In genomic region chr17:24738238-24738637, GRCm38 (mm10) we compare ENCODE assay signal across 24 mouse cellular contexts. TPM values are rescaled to one million over a fixed set of nuclear protein-coding genes. Genes with fewer than 3 reads are reported as not detected.
A peak's percentile ranks its signal among the peaks of the same experiment; 100 is the strongest.
DNase-seq lines count a peak whose midpoint lies in the region; ATAC-seq and TF ChIP-seq lines count a peak whose summit lies in the region.
"Had no signal": no experiment of that assay in that cellular context is flagged by ENCODE, and none has a peak within 500 bp of the region (broad histone marks: within the 10 kb centered on the region; RNA-seq: fewer than 3 reads in every experiment).

No protein-coding gene starts in this region.

- no peak for ATAC-seq in megakaryocyte, adult 5-6 weeks (ENCODE audit: poor library complexity, severe bottlenecking)
- no peak; the same call in 1 of the 2 replicates for ATAC-seq in stomach, postnatal 0 days (ENCODE audit: low FRiP score, low TSS enrichment)
- ATAC-seq in granulocyte monocyte progenitor cell, adult 5-6 weeks (replicated peaks; ENCODE audit: poor library complexity, severe bottlenecking): no peak
- ATAC-seq: forebrain, postnatal 0 days; lung, postnatal 0 days had no signal

- H3K9ac ChIP-seq in stomach, postnatal 0 days (ENCODE audit: low read length): no peak overlapping the region
- H3K9ac ChIP-seq: embryonic facial prominence, embryonic 12.5 days; forebrain, postnatal 0 days; hindbrain, embryonic 12.5 days had no signal

- TF ChIP-seq EP300 in stomach, postnatal 0 days (optimal IDR thresholded peaks at IDR 0.05): no peak

- H3K27me3 ChIP-seq in megakaryocyte, embryonic 14.5 days (replicated peaks): no peaks in the 10 kb centered on the region
- H3K27me3 ChIP-seq in stomach, postnatal 0 days (ENCODE audit: control insufficient read depth, insufficient read depth, low read length): no peaks in the 10 kb centered on the region
- H3K27me3 ChIP-seq: CH12.LX; embryonic facial prominence, embryonic 12.5 days; hindbrain, embryonic 12.5 days; neural tube, embryonic 13.5 days had no signal

- TF ChIP-seq CTCF in stomach, postnatal 0 days (IDR thresholded peaks at IDR 0.05; ENCODE audit: low read depth): no peak

- peaks cover 41% of the 10 kb centered on the region for H3K36me3 ChIP-seq in megakaryocyte, embryonic 14.5 days (replicated peaks; ENCODE audit: low read length)
- peaks cover 11% of the 10 kb centered on the region; the same call in 1 of the 2 replicates for H3K36me3 ChIP-seq in stomach, postnatal 0 days (ENCODE audit: control insufficient read depth, insufficient read depth, low read length)

- peaks cover 38% of the 10 kb centered on the region for H3K4me1 ChIP-seq in megakaryocyte, embryonic 14.5 days
- peaks cover 7% of the 10 kb centered on the region; the same call in 1 of the 2 replicates for H3K4me1 ChIP-seq in stomach, postnatal 0 days (replicated peaks; ENCODE audit: control insufficient read depth, insufficient read depth)

- no peaks in the 10 kb centered on the region for H3K9me3 ChIP-seq in megakaryocyte, embryonic 14.5 days
- no peaks in the 10 kb centered on the region for H3K9me3 ChIP-seq in stomach, postnatal 0 days (ENCODE audit: control insufficient read depth, low read length)
- H3K9me3 ChIP-seq: embryonic facial prominence, embryonic 12.5 days; hindbrain, embryonic 12.5 days; neural tube, embryonic 13.5 days had no signal

- DNase-seq in heart, adult 11 months: peak; percentile 90
- DNase-seq in heart, postnatal 36 days: no peak
- DNase-seq in kidney, postnatal 4 days: peak; percentile 47 to 62
- peak; percentile 75 for DNase-seq in stomach, postnatal 0 days (ENCODE audit: low spot score)
- DNase-seq in urinary bladder, postnatal 4 days (ENCODE audit: low spot score in 2 of 2): no peak
- DNase-seq: adrenal gland, postnatal 10 days; cerebellum, adult 8-10 months; forebrain, postnatal 0 days; right cerebral cortex, postnatal 14 days; thymus, postnatal 36 days had no signal

- H3K4me2 ChIP-seq in stomach, postnatal 0 days (replicated peaks; ENCODE audit: low read depth): 0 out of 2 replicates have a peak overlapping the region, but pooled peaks have one; percentile 17
- H3K4me2 ChIP-seq: embryonic facial prominence, embryonic 12.5 days; hindbrain, embryonic 12.5 days had no signal

- no peak overlapping the region for H3K27ac ChIP-seq in stomach, postnatal 0 days (replicated peaks)
- H3K27ac ChIP-seq: embryonic facial prominence, embryonic 12.5 days; hindbrain, embryonic 12.5 days; left cerebral cortex, adult 2 months; neural tube, embryonic 13.5 days had no signal

- intact Hi-C loops in heart, postnatal 36 days (cut with DNase I): no loop called here

- peak overlapping the region; percentile 66 for H3K4me3 ChIP-seq in megakaryocyte, embryonic 14.5 days (replicated peaks)
- no peak overlapping the region for H3K4me3 ChIP-seq in stomach, postnatal 0 days (ENCODE audit: low read depth, low read length)
- H3K4me3 ChIP-seq: embryonic facial prominence, embryonic 12.5 days; hindbrain, embryonic 12.5 days; left cerebral cortex, adult 2 months; neural tube, embryonic 13.5 days had no signal

- 66% methylated on average over 4 of the region's 4 CpGs for WGBS in stomach, postnatal 0 days

RNA-seq across cellular contexts. Expression of gene Msrb1, which starts 1.8 kb away (rescaled TPM):
- 100 to 1,000 TPM; 160 to 183 TPM for total RNA-seq in heart, postnatal 36 days (2021)
- 19.0 and 40.5 TPM in 2 replicates for polyA plus RNA-seq in megakaryocyte, embryonic 14.5 days (2012; ENCODE audit: insufficient read depth, low replicate concordance)
- 1,003 and 1,039 TPM in 2 replicates for total RNA-seq in megakaryocyte, adult 5-6 weeks (2015)
- 540 and 544 TPM in 2 replicates for total RNA-seq in megakaryocyte, adult 5-6 weeks (2017)
- 51.7 and 54.2 TPM in 2 replicates for polyA plus RNA-seq in stomach, postnatal 0 days (2015; fragmentation: Nextera tagmentation; extraction: Ambion mirVana)
- 255 and 331 TPM in 2 replicates for total RNA-seq in granulocyte monocyte progenitor cell, adult 5-6 weeks (2014; fragmentation: Nextera tagmentation)
- total RNA-seq in granulocyte monocyte progenitor cell, adult 5-6 weeks (2017): 160 and 195 TPM in 2 replicates

RNA-seq across cellular contexts. Expression of gene Rpl3l, which starts 10.6 kb away (rescaled TPM):
- total RNA-seq in heart, postnatal 36 days (2021): 100 to 1,000 TPM; 400 to 416 TPM
- polyA plus RNA-seq in megakaryocyte, embryonic 14.5 days (2012; ENCODE audit: insufficient read depth, low replicate concordance): 0.35 TPM in 1 of 2 replicates, not detected in the other
- total RNA-seq in megakaryocyte, adult 5-6 weeks (2015): 0.45 and 0.52 TPM in 2 replicates
- 0.15 and 1.5 TPM in 2 replicates for total RNA-seq in megakaryocyte, adult 5-6 weeks (2017)
- 0.23 and 0.28 TPM in 2 replicates for polyA plus RNA-seq in stomach, postnatal 0 days (2015; fragmentation: Nextera tagmentation; extraction: Ambion mirVana)
- 0.73 TPM in 1 of 2 replicates, not detected in the other for total RNA-seq in granulocyte monocyte progenitor cell, adult 5-6 weeks (2014; fragmentation: Nextera tagmentation)
- 0.52 TPM in 1 of 2 replicates, not detected in the other for total RNA-seq in granulocyte monocyte progenitor cell, adult 5-6 weeks (2017)
- total RNA-seq: CH12.LX; forebrain, postnatal 0 days had no signal
- polyA plus RNA-seq: embryonic facial prominence, embryonic 12.5 days; forebrain, postnatal 0 days; hindbrain, embryonic 12.5 days; intestine, embryonic 14.5 days; limb, embryonic 11.5 days; neural tube, embryonic 13.5 days had no signal

RNA-seq across cellular contexts. Expression of gene Ndufb10, which starts 14.0 kb away (rescaled TPM):
- total RNA-seq in heart, postnatal 36 days (2021): 1,000 to 10,000 TPM in 1 of 2 experiments, 100 to 1,000 TPM in 1; 979 to 1,034 TPM
- 519 and 729 TPM in 2 replicates for polyA plus RNA-seq in megakaryocyte, embryonic 14.5 days (2012; ENCODE audit: insufficient read depth, low replicate concordance)
- total RNA-seq in megakaryocyte, adult 5-6 weeks (2015): 186 and 217 TPM in 2 replicates
- 251 and 266 TPM in 2 replicates for total RNA-seq in megakaryocyte, adult 5-6 weeks (2017)
- polyA plus RNA-seq in stomach, postnatal 0 days (2015; fragmentation: Nextera tagmentation; extraction: Ambion mirVana): 256 and 269 TPM in 2 replicates
- 247 and 248 TPM in 2 replicates for total RNA-seq in granulocyte monocyte progenitor cell, adult 5-6 weeks (2014; fragmentation: Nextera tagmentation)
- total RNA-seq in granulocyte monocyte progenitor cell, adult 5-6 weeks (2017): 237 and 286 TPM in 2 replicates

RNA-seq across cellular contexts. Expression of gene Hs3st6, which starts 14.6 kb away (rescaled TPM):
- total RNA-seq in heart, postnatal 36 days (2021): not detected
- not detected in 2 replicates for polyA plus RNA-seq in megakaryocyte, embryonic 14.5 days (2012; ENCODE audit: insufficient read depth, low replicate concordance)
- not detected in 2 replicates for total RNA-seq in megakaryocyte, adult 5-6 weeks (2015)
- total RNA-seq in megakaryocyte, adult 5-6 weeks (2017): not detected in 2 replicates
- 1.4 and 1.8 TPM in 2 replicates for polyA plus RNA-seq in stomach, postnatal 0 days (2015; fragmentation: Nextera tagmentation; extraction: Ambion mirVana)
- total RNA-seq in granulocyte monocyte progenitor cell, adult 5-6 weeks (2014; fragmentation: Nextera tagmentation): not detected in 2 replicates
- not detected in 2 replicates for total RNA-seq in granulocyte monocyte progenitor cell, adult 5-6 weeks (2017)
- total RNA-seq: common myeloid progenitor, adult 5-6 weeks; gastrocnemius, adult 8-10 months; heart, adult 8-10 months had no signal

RNA-seq across cellular contexts. Expression of gene Rps2, which starts 20.3 kb away (rescaled TPM):
- total RNA-seq in heart, postnatal 36 days (2021): 100 to 1,000 TPM; 668 to 757 TPM
- 653 and 1,069 TPM in 2 replicates for polyA plus RNA-seq in megakaryocyte, embryonic 14.5 days (2012; ENCODE audit: insufficient read depth, low replicate concordance)
- total RNA-seq in megakaryocyte, adult 5-6 weeks (2015): 2,172 and 2,303 TPM in 2 replicates
- total RNA-seq in megakaryocyte, adult 5-6 weeks (2017): 591 and 664 TPM in 2 replicates
- 1,081 and 1,135 TPM in 2 replicates for polyA plus RNA-seq in stomach, postnatal 0 days (2015; fragmentation: Nextera tagmentation; extraction: Ambion mirVana)
- 4,639 and 4,919 TPM in 2 replicates for total RNA-seq in granulocyte monocyte progenitor cell, adult 5-6 weeks (2014; fragmentation: Nextera tagmentation)
- total RNA-seq in granulocyte monocyte progenitor cell, adult 5-6 weeks (2017): 1,990 and 2,495 TPM in 2 replicates

Comparison
In these comparisons a context has a peak if more than half of its experiments do, and no peak if none do; other contexts are left out.
1. DNase-seq: peak in heart, adult 11 months (single experiment), kidney, postnatal 4 days (2 of 2) and stomach, postnatal 0 days (single experiment); none in heart, postnatal 36 days (0 of 2) and urinary bladder, postnatal 4 days (0 of 2).
2. RNA of gene Rpl3l, which starts 10.6 kb away (total RNA-seq): 400 to 416 TPM in heart, postnatal 36 days; 0.52 to 0.73 TPM in granulocyte monocyte progenitor cell, adult 5-6 weeks and 0.15 to 1.5 TPM in megakaryocyte, adult 5-6 weeks; every median in the first group is over 100 times any median in the second.